Mouse (Mus musculus) hindbrain, embryonic 11.5 days (tissue): Measurements from ENCODE around the gene Creb5. TPM values are rescaled to one million over a fixed set of nuclear protein-coding genes. Genes with fewer than 3 reads are reported as not detected.
A peak's percentile ranks its signal among the peaks of the same experiment; 100 is the strongest.

Experiments used
- ATAC-seq: fragments of 200-750 bp; cut with Nextera tagmentation; 2 replicates; pipeline ENCODE4 v1.8.0; 2017; ENCODE audit warnings: mild to moderate bottlenecking, moderate TSS enrichment, moderate library complexity; ENCODE audit not compliant: low FRiP score
- DNase-seq: peaks from one replicate; pipeline ENCODE4 v3.0.0-alpha.2; 2015; ENCODE audit warnings: low spot score
- H3K27ac ChIP-seq: fragments of 300-500 bp; sonication (generic); 2 replicates; pipeline ENCODE4 v1.5.1; 2014; ENCODE audit warnings: mild to moderate bottlenecking, low read depth, low read length
- H3K27me3 ChIP-seq: fragments of 300-500 bp; sonication (generic); 2 replicates; pipeline ENCODE4 v1.6.1; 2014; ENCODE audit warnings: mild to moderate bottlenecking, low read length, moderate library complexity, mixed read lengths; ENCODE audit not compliant: control insufficient read depth, insufficient read depth
- H3K36me3 ChIP-seq: fragments of 300-500 bp; sonication (generic); 2 replicates; pipeline ENCODE4 v1.6.1; 2014; ENCODE audit warnings: mild to moderate bottlenecking, low read length, moderate library complexity, mixed read lengths; ENCODE audit not compliant: control insufficient read depth, insufficient read depth
- H3K4me1 ChIP-seq: fragments of 300-500 bp; sonication (generic); replicated peaks from 2 replicates; pipeline ENCODE4 v1.6.1; 2014; ENCODE audit warnings: low read length, mixed read lengths; ENCODE audit not compliant: control insufficient read depth, insufficient read depth
- H3K4me2 ChIP-seq: fragments of 300-500 bp; sonication (generic); replicated peaks from 2 replicates; pipeline ENCODE4 v1.6.1; 2014; ENCODE audit warnings: mild to moderate bottlenecking, low read depth, low read length
- H3K4me3 ChIP-seq: fragments of 300-500 bp; sonication (generic); 2 replicates; pipeline ENCODE4 v1.5.1; 2014; ENCODE audit warnings: low read depth, low read length
- H3K9ac ChIP-seq: fragments of 300-500 bp; sonication (generic); 2 replicates; pipeline ENCODE4 v1.6.1; 2014; ENCODE audit warnings: low read depth, low read length
- H3K9me3 ChIP-seq: fragments of 300-500 bp; sonication (generic); 2 replicates; pipeline ENCODE4 v1.6.1; 2016; ENCODE audit warnings: low read length; ENCODE audit not compliant: control insufficient read depth
- WGBS: fragments of 180-500 bp; shearing (Covaris S2); extraction: QIAGEN DNeasy Blood & Tissue Kit; methylation state at CpG from one replicate; pipeline ENCODE4 v1.1.7; 2014; 5-methylcytosine and 5-hydroxymethylcytosine counted together
- polyA plus RNA-seq: library from polyadenylated mRNA; unstranded; fragments of >200 nt; fragmentation: Nextera tagmentation; extraction: Ambion mirVana; gene quantifications from 2 replicates; pipeline ENCODE4 v1.2.1, GENCODE M21; 2014

Creb5 gene
- polyA plus RNA-seq, 1 experiment from 2014 or later = 5.5 TPM

- Histone ChIP-seq H3K27me3 (no peaks in the 10 kb centered on the region), H3K9ac (no peak overlapping the region), H3K4me2 (no peak overlapping the region), H3K9me3 (no peaks in the 10 kb centered on the region), H3K4me1 (no peaks in the 10 kb centered on the region), H3K36me3 (no peaks in the 10 kb centered on the region), H3K27ac (no peak overlapping the region), H3K4me3 (no peak overlapping the region)
- no peak for ATAC-seq
- DNase-seq = peak; percentile 37
- WGBS = 18% methylated on average over 4 of the region's 4 CpGs
Observed at GRCm38 (mm10) chr6:53363981-53364391, 76.9 kb downstream of the Creb5 start.

GRCm38 (mm10) chr6:53369147-53369546, 82.1 kb downstream of the Creb5 start:
- 89% methylated on average over 5 of the region's 5 CpGs for whole genome bisulfite sequencing
- no peak for ATAC-seq

GRCm38 (mm10) chr6:53369928-53370327, 82.9 kb downstream of the Creb5 start:
- H3K9ac ChIP-seq = no peak overlapping the region
- no peaks in the 10 kb centered on the region for H3K4me1 ChIP-seq
- no peak for DNase-seq
- H3K36me3 ChIP-seq = no peaks in the 10 kb centered on the region
- no peak overlapping the region for H3K27ac ChIP-seq
- no peak for ATAC-seq
- H3K27me3 ChIP-seq = no peaks in the 10 kb centered on the region
- no peaks in the 10 kb centered on the region for H3K9me3 ChIP-seq
- whole genome bisulfite sequencing = 88% methylated on average over 5 of the region's 5 CpGs
- no peak overlapping the region for H3K4me3 ChIP-seq
- H3K4me2 ChIP-seq = no peak overlapping the region

More at GRCm38 (mm10) chr6:53369147-53369546, 82.1 kb downstream of the Creb5 start:
- no peak for DNase-seq
- Histone ChIP-seq H3K27me3 (no peaks in the 10 kb centered on the region), H3K9ac (no peak overlapping the region), H3K4me3 (no peak overlapping the region), H3K4me1 (no peaks in the 10 kb centered on the region), H3K4me2 (no peak overlapping the region), H3K9me3 (no peaks in the 10 kb centered on the region), H3K36me3 (no peaks in the 10 kb centered on the region), H3K27ac (no peak overlapping the region)

GRCm38 (mm10) chr6:53371962-53372361, 84.9 kb downstream of the Creb5 start:
- no peaks in the 10 kb centered on the region for H3K36me3 ChIP-seq
- H3K27ac ChIP-seq = no peak overlapping the region
- no peak overlapping the region for H3K9ac ChIP-seq
- no peaks in the 10 kb centered on the region for H3K9me3 ChIP-seq
- H3K4me2 ChIP-seq = no peak overlapping the region
- no peaks in the 10 kb centered on the region for H3K4me1 ChIP-seq
- no peak for DNase-seq
- ATAC-seq = no peak
- H3K27me3 ChIP-seq = no peaks in the 10 kb centered on the region
- no peak overlapping the region for H3K4me3 ChIP-seq
- WGBS = 84% methylated on average over 9 of the region's 9 CpGs

GRCm38 (mm10) chr6:53374315-53374941, 87.4 kb downstream of the Creb5 start:
- Histone ChIP-seq H3K4me2 (no peak overlapping the region), H3K9ac (no peak overlapping the region), H3K27me3 (no peaks in the 10 kb centered on the region), H3K9me3 (no peaks in the 10 kb centered on the region), H3K4me1 (no peaks in the 10 kb centered on the region), H3K36me3 (no peaks in the 10 kb centered on the region), H3K4me3 (no peak overlapping the region), H3K27ac (no peak overlapping the region)
- 82% methylated on average over 3 of the region's 3 CpGs for WGBS
- ATAC-seq = no peak
- no peak for DNase-seq

- H3K27ac ChIP-seq = no peak overlapping the region
- H3K9me3 ChIP-seq = no peaks in the 10 kb centered on the region
- H3K4me1 ChIP-seq = 0 out of 2 replicates have a peak, but pooled peaks cover 2% of the 10 kb centered on the region
- no peaks in the 10 kb centered on the region for H3K27me3 ChIP-seq
- DNase-seq (no peak), ATAC-seq (no peak)
- H3K36me3 ChIP-seq = no peaks in the 10 kb centered on the region
- 91% methylated on average over 5 of the region's 5 CpGs for WGBS
- no peak overlapping the region for H3K4me2 ChIP-seq
- no peak overlapping the region for H3K4me3 ChIP-seq
- no peak overlapping the region for H3K9ac ChIP-seq
Observed at GRCm38 (mm10) chr6:53389277-53389676, 102.2 kb downstream of the Creb5 start.

- DNase-seq (no peak), ATAC-seq (no peak)
- Histone ChIP-seq H3K9me3 (no peaks in the 10 kb centered on the region), H3K4me2 (no peak overlapping the region), H3K4me1 (0 out of 2 replicates have a peak, but pooled peaks cover 2% of the 10 kb centered on the region), H3K9ac (no peak overlapping the region), H3K27me3 (no peaks in the 10 kb centered on the region), H3K4me3 (no peak overlapping the region), H3K27ac (no peak overlapping the region), H3K36me3 (no peaks in the 10 kb centered on the region)
- 51% methylated on average over 6 of the region's 6 CpGs for WGBS
Observed at GRCm38 (mm10) chr6:53390413-53390812, 103.3 kb downstream of the Creb5 start.

GRCm38 (mm10) chr6:53394026-53394425, 107.0 kb downstream of the Creb5 start:
- H3K9me3 ChIP-seq = no peaks in the 10 kb centered on the region
- no peaks in the 10 kb centered on the region for H3K36me3 ChIP-seq
- no peak overlapping the region for H3K27ac ChIP-seq
- no peak overlapping the region for H3K4me3 ChIP-seq
- no peaks in the 10 kb centered on the region for H3K27me3 ChIP-seq
- ATAC-seq = no peak
- no peak overlapping the region for H3K9ac ChIP-seq
- 0 out of 2 replicates have a peak, but pooled peaks cover 4% of the 10 kb centered on the region for H3K4me1 ChIP-seq
- no peak overlapping the region for H3K4me2 ChIP-seq
- WGBS = 45% methylated on average over 7 of the region's 7 CpGs
- DNase-seq = peak; percentile 25

GRCm38 (mm10) chr6:53395208-53395607, 108.1 kb downstream of the Creb5 start:
- DNase-seq (peak; percentile 32), ATAC-seq (no peak)
- Histone ChIP-seq H3K4me2 (no peak overlapping the region), H3K9ac (no peak overlapping the region), H3K9me3 (no peaks in the 10 kb centered on the region), H3K27me3 (no peaks in the 10 kb centered on the region), H3K27ac (no peak overlapping the region), H3K4me1 (0 out of 2 replicates have a peak, but pooled peaks cover 4% of the 10 kb centered on the region), H3K36me3 (no peaks in the 10 kb centered on the region), H3K4me3 (no peak overlapping the region)
- WGBS = 62% methylated on average over 4 of the region's 4 CpGs
